Mouse (Mus musculus) cerebellum, adult 18-20 months (tissue): Measurements from ENCODE around the gene Dtx1.

ENCODE experiments used
- DNase-seq, 2 experiments: peaks; one replicate each; pipeline ENCODE4 v3.0.0; 2021

Gene Dtx1

DNA sequence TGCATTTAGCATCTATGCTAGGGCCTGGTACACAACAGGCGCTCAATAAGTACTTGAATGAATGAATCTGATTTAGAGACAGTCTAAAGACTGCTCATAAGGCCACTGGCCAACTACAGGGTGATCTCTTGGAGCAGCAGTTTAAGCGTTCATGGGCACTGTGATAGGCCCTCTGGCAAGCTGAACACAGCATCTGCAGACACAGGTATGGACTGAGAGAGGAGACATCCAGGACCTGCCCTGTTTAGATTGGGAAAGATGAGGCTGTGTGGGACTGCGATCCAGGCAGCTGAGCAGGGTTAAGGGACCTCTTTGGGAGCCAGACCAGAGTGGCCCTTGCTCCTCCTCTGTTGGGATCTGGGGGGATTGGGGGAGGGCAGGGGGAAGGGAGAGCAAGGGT lies at the start of gene Dtx1:
Gene Dtx1 (minus strand): TSS at position 101 of the 400 bp plus-strand sequence.
- no peak for DNase-seq

- DNase-seq: no peak
These were observed 42.5 kb upstream of the Dtx1 start for GRCm38 (mm10) chr5:120754215-120754614.

DNA sequence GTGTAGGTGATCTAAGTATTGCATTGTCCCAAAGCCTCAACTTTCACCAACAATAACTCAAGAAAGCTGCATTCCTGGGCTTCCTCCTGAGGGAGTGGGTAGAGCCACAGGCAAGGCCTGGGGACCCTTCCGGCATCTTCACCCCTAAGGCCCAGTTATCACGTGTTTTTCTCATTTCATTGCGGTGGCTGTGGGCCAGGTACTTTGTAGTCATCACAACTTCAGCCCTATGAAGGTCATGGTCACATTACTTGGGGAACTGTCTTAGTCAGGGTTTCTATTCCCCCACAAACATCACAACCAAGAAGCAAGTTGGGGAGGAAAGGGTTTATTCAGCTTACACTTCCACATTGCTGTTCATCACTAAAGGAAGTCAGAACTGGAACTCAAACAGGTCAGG lies 41.1 kb upstream of the Dtx1 start:
- no peak for DNase-seq

- no peak for DNase-seq
These were observed 39.5 kb upstream of the Dtx1 start for GRCm38 (mm10) chr5:120751206-120751605.

DNA sequence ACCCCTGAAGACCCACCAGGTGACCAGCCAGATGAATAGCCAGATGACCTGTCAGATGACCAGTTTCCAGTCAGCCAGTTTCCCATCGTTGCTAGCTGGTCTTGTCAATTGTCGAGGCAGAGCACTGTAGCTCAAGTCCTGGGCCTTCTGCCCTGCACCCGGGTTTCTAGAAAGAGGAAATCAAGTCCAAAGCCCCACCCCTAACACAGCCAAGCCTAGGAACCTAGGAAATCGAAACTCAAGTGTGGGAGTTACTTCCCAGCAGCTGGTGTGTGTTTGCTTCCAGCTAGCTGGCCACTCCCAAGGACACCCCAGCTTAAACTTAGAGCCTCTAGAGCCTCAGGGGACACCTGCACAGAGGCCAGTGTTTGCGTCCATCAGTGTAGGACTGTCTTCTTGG lies 38.0 kb upstream of the Dtx1 start, which contains the start of gene Oas2:
Gene Oas2 (minus strand): TSS at position 166 of the 400 bp plus-strand sequence.
- no peak for DNase-seq

GRCm38 (mm10) chr5:120746451-120746850 lies 34.7 kb upstream of the Dtx1 start:
- DNase-seq: peak; percentile 62 to 73

DNA sequence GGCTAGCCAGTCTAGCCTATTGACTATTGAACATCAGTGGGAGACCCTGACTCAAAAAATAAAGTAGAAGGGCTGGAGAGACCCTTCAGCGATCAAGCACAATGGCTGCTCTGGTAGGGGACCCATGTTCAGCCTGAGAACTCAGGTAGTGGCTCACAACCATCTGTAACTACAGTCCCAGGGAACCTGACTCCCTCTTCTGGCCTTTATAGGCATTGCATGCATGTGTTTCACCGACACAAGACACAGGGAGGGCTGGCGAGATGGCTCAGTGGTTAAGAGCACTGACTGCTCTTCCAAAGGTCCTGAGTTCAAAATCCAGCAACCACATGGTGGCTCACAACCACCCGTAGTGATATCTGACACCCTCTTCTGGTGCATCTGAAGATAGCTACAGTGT lies 30.4 kb upstream of the Dtx1 start:
- peak; percentile 36 to 40 for DNase-seq

DNA sequence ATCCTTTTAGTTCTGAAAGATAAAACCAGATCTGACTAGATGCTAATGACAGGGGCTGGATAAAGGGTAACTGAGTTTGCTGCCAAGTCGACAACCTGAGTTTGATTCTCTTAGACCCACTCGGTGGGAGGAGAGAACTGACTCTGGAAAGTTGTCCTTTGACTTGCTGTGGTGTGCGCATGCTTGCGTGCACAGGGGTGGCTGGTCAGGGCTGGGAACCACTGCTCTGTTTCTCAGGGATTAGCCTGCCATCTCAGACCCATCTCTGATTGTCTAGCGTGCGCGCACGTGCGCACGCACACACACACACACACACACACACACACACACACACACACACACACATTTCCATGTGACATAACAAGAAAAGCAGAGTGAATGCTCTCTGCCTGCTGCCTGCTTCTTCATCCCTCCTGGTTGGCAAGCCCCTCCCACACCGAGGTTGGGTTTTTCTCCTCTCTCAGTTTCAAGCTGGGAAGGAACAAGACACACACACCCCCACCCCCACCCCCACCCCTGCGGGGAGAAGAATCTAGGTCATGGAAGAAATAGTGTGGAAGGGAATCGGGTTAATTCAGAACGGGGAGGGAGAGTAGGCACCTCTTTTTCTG lies 22.8 kb upstream of the Dtx1 start:
- peak; percentile 21 to 29 for DNase-seq

DNA sequence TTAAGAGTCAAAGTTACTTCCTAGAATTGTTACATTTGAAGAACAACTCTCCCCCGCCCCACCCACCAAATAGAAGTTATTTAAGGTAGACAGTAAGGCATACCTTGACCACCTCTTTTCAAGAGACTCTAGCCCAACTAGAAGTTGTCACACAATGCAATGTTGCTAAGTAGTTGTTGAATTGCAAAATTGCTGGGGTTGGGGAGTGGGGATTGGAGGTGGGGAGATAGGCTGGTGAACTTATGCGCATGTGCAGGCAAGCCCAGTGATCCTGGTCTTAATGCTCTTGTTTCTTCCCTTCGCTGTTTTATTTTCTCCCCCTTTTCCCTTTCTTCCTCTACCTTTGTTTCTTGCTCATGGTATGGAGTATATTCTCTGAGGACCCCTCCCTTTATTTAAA lies 22.0 kb upstream of the Dtx1 start:
- DNase-seq: no peak

DNA sequence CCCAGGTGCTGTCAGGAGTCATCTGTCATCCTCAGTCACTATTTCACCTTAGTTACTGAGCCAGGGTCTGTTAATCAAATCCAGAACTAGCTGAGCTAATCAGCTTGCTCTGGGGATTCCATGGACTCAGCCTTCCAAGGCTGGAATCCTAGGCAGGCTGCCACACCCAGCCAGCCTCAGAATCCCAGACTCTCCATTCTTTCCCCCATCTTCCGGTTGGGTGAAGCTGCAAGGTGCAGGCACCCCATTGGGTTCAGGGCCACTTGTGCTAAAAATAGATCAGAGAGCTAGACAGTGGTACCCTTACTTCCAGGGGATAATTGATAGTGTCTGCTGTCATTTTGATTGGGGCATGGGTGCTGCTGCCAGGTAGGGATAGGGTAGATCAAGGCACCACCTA lies 21.0 kb upstream of the Dtx1 start:
- DNase-seq: no peak

GRCm38 (mm10) chr5:120729319-120729718 lies 17.6 kb upstream of the Dtx1 start:
- no peak for DNase-seq

- DNase-seq: no peak
These were observed 14.2 kb upstream of the Dtx1 start for GRCm38 (mm10) chr5:120725811-120726455.

DNA sequence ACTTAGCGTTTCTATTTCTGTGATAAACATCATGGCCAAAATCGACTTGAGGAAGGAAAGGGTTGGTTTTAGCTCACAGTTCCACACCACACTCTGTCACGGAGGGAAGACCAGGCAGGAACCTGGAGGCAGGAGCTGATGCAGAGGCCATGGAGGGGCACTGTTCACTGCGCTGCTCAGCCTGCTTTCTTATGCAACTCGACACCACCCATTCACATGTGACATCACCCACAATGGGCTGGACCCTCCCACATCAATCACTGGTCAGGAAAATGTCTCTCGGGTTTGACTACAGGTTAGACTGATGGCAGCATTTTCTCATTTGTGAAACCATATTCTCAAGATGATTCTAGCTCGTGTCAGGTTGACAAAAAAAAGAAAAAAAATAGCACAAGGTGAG lies 9.3 kb upstream of the Dtx1 start:
- no peak for DNase-seq

GRCm38 (mm10) chr5:120718600-120719378 lies 7.1 kb upstream of the Dtx1 start:
- DNase-seq: no peak

DNA sequence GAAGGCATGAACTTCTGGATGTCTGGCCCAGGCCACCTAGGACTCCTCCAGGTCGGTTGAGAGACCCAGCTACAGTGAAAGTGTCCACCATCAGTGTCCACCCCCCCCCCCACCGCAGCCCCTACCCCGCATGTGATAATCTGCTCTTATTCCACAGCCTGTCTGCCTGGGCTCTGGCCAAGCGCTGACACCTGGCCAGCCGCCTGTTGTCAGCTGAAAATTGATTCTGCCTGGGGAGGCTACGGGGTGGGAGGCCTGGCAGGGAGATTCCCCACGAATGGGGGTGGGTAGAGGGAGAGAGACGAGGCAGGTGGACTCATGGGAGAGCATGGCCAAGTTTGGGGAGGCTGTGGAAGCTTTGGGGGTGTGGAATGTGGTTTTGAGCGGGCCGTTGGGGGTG lies 5.4 kb upstream of the Dtx1 start:
- DNase-seq: no peak

DNA sequence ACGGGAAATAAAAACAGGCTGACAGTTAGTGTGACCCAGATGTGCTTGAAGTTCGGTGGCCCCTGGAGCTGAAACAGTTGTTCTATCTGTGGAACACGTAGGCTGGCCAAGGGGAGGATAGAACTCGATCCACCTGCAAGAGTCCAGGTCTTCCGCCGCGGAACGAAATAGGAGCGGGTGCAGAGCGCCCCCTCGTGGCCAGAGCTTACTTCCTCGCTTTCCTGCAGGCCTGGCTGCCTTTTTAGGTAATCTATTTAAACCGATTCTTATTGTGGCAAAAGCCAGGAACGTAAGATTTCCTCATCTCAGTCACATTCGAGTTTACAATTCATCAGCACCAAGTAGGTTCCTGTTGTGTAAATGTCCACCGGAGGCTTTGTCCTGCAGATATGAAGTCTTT lies 2.6 kb upstream of the Dtx1 start:
- peak; percentile 84 to 92 for DNase-seq

DNA sequence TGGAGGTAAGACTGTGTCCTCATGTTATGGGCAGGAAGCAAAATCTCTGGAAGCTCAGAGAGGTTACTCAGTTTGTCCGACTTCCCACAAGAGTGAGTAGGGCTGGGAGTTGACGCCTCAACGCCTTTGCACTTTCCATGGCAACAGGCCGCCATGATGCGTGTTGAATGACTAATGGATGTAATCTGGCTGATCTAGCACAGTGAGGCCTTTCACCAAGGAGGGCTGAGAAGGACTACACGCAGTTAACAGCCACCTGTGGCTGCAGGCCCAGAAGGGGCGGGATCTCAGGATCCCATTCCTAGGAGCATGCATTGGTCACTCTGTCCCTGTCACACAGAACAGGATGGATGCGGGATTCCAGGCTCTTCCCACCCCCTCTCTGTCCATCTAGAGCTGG lies 994 bp upstream of the Dtx1 start:
- peak in 1 of 2 experiments; percentile 12 for DNase-seq

GRCm38 (mm10) chr5:120711416-120711815 lies 311 bp downstream of the Dtx1 start:
- peak; percentile 83 to 85 for DNase-seq

DNA sequence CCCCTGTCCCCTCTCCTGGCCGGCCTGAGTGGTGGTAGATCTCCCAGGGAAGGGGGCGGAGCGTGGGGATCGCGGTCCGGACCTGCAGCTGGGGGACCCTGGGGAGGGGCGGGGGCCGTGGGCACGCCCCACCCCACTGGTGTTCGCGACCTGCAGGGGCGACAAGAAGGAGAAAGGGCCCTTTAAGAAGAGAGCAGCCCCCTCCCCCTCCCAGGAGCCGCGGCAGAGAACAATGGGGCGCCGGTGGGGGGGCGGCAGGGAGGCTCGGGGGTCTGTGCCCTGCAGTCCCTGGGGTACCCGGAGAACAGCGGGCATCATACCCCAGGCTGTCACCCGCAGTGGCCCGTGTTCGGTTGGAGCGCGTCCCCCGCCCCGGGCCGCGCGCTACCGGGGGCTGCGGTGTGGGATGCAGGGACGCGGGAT lies 890 bp downstream of the Dtx1 start:
- no peak for DNase-seq

DNA sequence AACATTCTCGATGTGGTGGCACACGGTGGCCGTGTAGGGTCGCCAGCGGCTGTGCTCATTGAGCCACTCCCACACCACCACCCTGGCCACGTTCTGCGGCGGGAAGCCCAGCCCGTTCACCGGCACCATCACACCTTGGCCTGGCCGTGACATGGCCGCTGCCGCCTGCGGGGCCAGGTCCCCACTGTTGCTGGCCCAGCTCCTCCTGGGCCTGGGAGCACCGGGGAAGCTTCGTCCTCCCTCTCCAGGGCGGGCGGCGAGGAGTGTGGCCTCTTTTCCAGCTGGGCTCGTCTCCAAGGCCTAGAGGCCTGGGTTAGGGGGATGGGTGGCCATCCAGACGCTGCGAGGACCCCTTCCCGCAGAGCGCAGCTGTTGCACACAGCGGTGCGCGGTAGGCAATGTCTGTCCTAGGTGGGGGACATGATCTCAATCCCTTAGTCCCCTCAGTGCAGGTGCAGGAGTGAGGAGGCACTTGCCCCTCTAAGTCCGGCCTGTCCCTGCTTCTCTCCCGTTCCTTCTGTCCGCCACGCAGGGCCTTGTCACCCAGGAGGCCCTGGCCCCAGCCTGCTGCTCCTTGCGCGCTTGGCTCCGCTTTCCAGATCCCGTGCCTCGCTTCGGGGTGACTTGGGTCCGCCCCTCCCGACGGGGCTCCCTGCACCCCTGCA lies 1.4 kb downstream of the Dtx1 start:
- DNase-seq: peak; percentile 65 to 72

DNA sequence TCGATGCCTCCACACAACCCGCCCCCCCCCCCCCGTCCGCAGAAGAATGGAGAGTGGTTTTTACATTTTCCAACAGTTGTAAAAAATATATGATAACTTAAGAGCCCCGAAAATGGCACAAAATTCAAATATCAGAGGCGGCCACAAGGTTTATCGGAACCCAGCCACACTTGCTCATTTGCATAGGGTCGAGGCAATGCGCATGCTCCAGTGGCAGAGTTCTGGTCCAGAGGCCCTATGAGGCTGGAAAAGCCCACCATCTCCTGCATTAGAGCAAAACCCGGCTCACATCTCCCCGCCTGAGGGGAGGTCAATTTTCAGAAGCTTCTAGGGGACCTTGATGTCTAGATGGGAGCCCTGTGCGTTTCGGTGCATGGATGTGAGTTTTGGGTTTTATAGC lies 4.8 kb downstream of the Dtx1 start:
- no peak for DNase-seq

- peak; percentile 58 to 68 for DNase-seq
These were observed 5.2 kb downstream of the Dtx1 start for GRCm38 (mm10) chr5:120706541-120706940.

GRCm38 (mm10) chr5:120704421-120704820 lies 7.3 kb downstream of the Dtx1 start:
- DNase-seq: no peak
